Mouse (Mus musculus): ENCODE measurements around the gene Krtap10-4.
"Not testable (repeated sequence)": the region's sequence is repeated elsewhere in the genome, so short reads cannot be mapped to it uniquely, and the experiment has no call there.

The Krtap10-4 gene

DNA sequence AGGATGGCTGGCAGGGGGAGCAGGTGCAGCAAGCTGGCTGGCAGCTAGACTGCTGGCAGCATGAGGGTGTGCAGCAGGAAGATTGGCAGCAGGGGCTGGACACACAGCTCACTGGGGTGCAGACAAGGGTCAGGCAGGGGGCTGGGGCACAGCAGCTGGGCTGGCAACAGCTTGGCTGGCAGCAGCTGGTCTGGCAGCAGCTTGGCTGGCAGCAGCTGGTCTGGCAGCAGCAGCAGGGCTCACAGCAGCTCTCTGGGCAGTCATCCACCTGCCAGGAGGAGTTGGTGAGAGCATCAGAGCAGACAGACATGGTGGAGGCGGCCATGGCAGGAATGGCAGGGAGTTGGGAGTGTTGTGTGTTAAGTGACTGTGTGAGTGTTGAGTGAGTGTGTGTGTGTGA lies 39.0 kb downstream of the Krtap10-4 start, which contains the start of gene Gm7137:
Gene Gm7137, minus strand, starts transcription at position 325 of the 400 bp plus-strand sequence.
- not testable (repeated sequence) for DNase-seq

- DNase-seq = not testable (repeated sequence)
These were observed 43.5 kb downstream of the Krtap10-4 start for GRCm38 (mm10) chr10:77783396-77783795.

GRCm38 (mm10) chr10:77782442-77782841 lies 44.5 kb downstream of the Krtap10-4 start, which contains the start of gene Gm3250:
TSS of gene Gm3250 (minus strand) at chr10:77782542.
- not testable (repeated sequence) for DNase-seq

- not testable (repeated sequence) for DNase-seq
These were observed 50.1 kb downstream of the Krtap10-4 start, which contains the start of gene Gm7138 for GRCm38 (mm10) chr10:77776844-77777243. TSS of gene Gm7138 (minus strand) at chr10:77776944.

Data from thymus, adult 18-20 months (tissue).